Mouse (Mus musculus) cerebellum, adult 18-20 months (tissue): ENCODE measurements around the gene Stab2.
A peak's percentile ranks its signal among the peaks of the same experiment; 100 is the strongest.

ENCODE experiments used
- DNase-seq, 2 experiments: peaks; one replicate each; pipeline ENCODE4 v3.0.0; 2021

Stab2 gene

DNA sequence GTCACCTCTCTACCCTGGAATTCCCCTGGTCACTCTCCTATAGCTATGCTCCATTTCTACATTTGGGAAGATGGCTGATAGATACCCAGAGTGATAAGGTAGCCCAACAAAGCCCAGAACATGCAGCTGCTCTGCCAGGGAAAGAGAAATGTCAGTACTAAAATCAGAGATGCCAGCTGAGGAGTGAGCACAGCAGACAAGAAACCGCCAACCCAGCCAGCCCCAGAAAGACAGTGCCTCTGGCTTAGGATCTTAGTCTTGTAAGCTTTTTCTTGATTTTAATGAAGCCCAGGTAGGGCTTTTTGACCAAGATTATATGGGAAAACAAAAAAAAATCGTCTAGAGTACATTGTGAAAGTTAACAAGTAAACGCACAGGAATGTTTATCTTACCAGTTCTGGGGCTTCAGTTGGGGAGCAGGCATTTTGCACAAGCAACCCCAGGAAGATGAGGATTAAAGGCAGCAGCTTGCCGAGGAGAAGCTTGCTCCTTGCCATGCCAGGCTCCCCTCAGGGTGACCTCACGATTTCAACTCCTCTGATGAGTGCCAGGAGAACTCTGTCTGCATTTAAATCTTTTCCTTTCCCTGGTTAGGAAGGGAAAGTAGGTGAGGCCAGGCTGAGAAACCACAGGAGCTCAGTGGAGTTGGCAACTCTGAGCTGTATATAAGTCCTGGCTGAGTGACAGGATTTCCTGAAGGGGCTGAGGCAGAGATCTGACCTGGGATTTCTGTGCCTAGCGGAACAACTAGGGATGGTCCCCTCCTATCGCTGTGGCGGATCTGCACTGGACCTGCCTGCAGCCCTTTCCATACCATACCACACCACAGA is at the start of gene Stab2:
Stab2 (minus strand) TSS at position 641 of the 830 bp plus-strand sequence.
- peak; percentile 3 to 7 for DNase-seq

DNA sequence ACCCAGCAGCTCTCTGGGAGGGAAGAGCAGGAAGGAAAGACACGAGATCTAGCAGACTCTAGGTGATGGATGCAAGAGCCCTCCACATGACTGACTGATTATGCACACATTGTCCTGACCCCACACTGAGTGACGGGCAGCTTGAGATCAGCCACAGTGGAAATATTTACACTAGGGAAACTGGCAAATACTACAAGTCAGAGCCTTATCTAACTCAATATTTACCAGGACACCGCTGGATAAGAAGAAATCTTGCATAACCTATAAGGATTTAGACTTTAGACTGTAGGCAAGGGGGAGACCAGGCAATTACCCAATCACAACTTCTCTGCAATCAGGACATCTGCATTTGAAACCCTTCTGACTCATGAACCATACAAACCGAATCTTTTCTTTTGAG is 43.9 kb upstream of the Stab2 start:
- no peak for DNase-seq

DNA sequence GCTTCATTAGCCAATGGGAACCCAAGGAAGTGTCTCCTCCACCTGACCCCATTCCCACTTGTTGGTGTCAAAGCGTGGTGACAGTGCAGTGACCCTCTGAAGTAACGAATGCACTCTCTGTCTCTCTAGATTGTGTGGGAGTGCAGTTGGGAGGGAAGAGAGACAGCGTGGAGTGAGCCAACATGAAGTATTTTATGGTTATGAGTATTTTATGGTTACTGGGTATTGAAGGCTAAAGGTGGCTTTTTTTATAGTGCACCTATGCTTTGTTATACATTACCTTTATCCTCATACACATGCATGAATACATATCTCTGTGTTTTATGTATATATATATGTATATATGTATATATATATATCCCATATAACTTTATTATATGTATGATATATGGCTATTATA is 41.4 kb upstream of the Stab2 start:
- DNase-seq: no peak

DNA sequence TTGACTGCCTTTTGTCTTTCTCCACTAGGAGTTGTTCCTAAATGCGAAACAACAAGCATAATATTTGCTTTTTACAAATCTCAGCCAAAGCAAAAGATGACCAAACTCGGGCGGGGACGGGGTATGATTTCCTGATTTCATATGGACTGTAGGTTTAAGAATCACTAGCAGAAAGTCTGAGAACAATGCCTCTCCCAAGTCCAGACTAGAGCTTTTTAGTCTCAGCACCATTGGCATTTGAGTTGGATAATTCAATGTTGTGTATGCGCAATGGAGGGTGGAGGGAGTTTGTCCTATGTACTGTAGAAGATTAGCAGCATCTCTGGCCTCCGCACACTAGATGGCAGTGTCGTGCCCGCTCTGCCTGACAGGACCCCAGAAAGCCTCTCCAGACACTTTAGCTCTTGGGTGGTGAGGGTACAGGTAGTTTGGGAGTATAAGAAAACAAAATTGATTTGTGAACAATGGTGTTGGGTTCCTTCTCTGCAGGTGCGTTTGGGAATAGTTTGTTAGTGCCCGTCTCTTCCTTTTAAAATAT is 39.2 kb upstream of the Stab2 start:
- no peak for DNase-seq

DNA sequence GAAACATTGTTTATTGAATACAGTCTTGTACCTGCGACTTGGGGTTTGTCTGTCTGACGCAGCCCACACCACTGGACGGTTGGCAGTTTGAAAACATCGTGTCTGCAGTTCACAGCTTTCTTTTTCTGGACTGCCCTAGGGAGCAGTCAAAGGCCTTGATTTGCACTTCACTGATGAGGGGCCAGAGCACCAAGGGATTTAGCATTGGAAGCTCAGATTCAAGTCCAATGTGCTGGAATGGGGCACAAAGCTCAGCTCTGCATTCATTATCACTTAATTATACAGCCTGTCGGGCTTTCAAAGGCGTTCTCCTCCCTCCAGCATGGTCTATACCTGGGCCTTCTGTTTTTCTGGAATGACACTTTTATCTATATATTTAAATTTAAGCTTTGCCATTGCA is 38.6 kb upstream of the Stab2 start:
- no peak for DNase-seq

DNA sequence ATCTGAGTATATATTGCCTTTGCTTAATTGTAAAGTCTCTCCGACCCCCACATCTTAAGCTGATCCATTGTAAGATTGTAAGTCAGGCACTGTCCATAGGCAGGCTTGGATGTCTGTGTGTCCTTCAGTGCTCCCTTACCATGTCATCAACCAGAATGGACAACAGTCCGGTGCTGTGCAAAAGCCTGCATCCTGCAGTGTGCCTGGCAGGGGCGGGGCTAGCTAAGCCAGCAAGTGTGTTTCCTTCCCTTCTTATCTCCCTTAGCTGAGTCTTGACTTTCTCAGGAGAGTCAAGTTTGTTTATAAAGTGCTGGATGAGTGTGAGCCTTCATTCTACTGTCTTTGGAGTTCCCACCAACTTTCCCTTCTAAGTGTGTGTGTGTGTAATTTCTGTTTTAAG is 37.4 kb upstream of the Stab2 start:
- no peak for DNase-seq

DNA sequence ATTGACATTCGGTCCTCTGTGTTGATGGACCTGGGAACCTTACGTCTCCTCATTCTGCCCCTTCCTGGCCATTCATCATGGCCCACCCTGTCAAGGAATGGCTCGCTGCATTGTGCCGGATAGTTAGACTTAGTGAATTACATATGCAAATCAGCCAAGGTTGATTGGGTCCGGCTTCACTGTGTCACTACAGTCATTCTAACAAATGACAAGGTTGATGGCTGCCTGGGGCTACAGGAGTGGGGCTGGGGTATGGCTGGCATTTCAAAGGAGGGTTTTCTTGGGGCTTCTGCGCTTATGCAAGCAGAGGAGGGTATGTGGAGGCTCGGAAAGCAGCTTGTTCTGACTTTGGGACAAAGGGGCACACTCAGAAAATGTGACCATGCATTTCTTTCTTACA is 33.4 kb upstream of the Stab2 start:
- DNase-seq: no peak

DNA sequence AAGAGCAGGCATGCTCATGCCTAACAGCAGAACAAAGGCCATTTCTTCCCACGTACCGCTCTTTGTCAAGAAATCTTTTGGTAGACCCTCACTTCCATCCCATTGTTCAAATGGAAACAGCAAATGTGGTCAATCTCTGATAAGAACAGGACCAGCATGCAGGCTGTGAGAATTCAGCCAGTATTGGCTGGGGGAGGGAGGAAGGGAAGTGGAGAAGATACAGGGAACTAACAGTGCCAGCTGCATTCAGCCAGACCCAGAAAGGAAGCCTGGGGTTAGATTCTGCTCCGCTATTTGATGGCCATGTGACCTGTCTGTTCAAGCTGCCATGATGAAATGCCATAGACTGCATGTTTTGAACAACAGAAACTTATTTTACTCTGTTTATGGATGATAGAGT is 32.0 kb upstream of the Stab2 start:
- DNase-seq: no peak

DNA sequence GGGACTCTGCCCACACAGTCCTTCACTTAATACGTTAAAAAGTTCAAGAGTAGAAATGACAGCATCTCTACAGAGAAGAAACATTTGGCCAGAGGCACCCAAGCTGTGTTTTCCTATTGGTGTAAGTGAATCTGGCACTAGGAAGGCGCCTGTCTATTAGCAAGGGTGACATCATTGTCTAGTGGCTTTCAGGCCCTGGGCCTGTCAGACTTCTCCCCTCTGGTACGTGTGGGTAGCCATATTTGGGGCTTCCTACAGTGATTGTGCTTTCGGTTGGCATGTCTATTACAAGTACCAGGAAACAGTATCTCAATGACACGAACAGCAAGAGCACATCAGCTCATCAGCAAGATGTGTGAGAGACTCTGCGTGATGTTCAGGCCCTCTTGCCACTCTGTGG is 31.5 kb upstream of the Stab2 start:
- DNase-seq: no peak

DNA sequence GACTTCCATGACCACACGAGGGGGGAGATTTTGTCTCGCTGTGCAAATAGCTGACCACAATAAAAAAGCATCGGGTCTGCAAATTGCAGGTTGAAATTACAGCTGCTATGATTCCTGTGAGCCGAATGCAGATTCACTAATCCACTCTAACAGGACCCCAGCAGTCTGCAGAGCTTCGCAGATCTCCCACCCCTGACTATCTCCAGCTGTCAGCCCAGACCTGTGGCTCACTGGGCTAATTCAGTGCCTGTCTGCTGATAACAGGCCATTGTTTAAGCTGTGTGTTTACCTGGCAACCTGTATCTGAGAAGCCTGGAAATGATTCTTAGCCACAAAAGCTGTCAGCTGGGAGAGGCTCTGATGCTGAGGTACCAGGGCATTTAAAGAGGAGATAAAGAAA is 29.2 kb upstream of the Stab2 start:
- no peak for DNase-seq

DNA sequence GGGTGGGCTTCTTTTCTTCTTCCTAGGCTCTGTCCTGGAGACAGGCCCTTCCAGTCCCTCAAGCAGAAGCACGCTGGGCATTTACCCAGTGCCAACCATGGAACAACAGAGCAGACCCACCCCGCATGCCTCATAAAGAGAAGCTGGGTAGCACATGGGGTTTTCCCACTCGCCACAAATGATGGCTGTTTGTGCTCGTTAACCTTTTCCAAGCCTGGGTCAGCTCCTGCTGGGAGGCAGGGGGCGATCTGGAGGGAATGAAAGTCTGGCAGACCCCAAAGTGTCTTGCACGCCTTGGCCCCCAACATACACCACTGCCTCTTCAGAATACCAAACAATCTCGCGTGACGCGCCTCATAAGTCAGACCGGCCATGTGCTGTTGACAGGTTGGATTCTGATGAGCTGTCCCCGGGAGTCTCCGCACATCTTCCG is 28.5 kb upstream of the Stab2 start:
- DNase-seq: no peak

DNA sequence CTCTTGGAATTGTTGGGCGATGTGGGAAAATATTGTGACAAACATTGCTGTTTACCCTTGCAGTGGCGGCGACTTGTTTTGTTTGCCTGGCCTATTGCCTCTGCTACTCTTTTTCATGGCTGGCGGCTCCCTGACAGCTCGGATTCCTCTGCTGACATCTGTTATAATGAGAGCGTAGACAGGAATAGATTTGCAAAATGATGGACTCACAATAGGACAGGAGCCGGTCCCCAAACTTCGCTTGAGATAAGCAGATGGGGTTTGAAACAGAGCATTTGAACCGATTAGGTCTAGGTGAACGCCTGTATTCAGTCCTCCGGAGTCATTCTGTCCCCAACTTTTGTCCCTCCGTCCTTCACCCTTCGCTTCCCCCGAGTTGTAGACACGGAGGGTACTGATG is 28.0 kb upstream of the Stab2 start:
- DNase-seq: no peak

DNA sequence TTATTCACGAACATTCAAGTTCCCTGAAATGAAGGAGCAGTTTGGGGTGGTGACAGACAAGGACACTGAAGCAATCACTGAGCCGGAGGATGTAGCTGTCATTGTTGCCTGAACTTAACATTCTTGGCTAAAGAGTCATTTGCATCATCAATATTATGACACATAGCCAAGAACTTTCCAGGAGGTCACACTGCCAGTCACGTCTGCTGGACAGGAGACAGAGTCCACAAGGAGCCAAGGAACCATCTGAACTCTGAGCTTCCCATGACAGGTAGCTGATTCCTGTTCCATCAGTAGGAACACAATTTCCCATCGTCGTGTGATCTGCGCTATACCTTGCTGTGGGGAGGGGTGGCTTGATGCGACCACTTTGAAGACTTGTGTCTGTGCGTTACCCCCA is 24.9 kb upstream of the Stab2 start:
- DNase-seq: no peak

DNA sequence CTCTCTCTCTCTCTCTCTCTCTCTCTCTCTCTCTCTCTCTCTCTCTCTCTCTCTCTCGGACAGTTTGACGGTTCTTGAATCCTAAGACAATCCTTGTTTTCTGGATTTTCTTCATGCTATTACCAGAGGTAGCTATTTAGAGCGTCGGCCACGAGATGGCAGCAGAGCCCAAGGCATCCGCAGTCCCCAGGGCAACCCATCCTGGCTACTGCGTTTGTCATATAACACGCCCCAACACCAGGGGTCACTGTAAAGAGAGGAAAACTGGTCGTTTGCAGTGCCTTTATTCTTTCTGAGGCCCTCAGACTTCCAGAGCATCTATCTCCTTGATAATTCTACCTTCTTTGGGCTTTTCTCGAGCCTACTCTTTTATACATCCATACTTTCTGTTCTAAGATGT is 17.1 kb upstream of the Stab2 start:
- peak; percentile 77 to 78 for DNase-seq

DNA sequence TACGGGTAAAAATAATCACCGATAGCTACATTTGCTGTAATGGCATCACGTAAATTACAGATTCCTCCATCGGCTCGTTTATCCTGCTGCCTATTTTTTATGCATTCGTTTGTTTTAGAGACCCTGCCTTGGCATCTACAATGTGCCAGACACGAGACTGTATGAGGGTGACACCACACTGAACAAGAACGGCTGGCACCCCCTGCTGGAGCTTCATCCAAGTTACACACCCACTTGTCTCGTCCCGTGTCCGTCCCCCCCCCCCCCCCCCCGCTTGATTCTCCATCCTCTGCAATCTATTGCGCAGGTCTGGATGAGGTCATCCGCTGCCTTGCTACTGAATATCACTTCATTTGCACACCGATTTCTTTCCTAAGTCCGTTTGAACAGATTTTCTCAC is 12.9 kb upstream of the Stab2 start:
- peak; percentile 41 to 54 for DNase-seq

DNA sequence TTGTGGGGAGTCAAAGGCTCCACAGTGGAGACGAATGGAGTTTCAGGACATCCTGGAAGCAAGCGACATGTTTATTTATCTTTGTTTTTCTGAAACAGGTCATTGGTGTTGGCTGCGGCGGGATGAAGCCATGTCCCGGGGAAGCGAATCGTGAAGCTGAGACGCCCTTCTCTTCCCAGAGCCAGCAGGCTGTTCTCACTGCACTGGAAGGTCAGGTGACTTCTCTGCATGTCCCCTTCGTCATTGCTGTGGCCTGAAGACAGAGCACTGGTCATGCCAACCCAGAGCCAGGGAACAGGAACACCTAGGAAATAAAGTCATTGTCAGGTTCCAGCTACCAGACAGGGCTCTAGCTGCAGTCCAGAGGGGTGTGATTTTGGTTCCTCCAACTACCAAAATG is 11.1 kb upstream of the Stab2 start:
- DNase-seq: no peak

DNA sequence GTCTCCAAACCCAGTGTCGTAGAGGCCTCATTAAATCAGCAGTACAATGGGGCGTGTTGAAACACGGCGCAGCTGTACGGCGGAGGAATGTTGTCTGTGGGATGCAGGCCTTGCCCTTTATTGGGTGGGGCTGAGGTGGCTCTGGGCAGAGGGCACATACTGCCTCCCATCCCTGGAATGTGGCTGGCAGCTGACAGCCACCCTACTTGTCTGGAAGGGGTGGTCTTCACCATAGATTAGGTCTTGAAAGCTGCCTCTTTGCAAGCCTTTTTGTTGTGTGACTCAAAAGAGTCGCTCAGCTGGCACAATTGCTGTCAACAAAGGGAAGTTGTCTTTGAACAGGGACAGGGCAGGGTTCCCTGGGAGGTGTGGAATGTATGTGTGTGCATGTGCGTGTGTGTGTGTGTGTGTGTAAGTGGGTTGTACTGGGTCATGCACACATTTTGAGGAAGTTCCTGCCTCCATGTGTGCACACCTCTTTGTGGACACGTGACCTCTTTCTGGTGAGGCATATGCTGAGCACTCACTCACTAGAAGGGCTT is 8.4 kb upstream of the Stab2 start:
- DNase-seq: no peak

DNA sequence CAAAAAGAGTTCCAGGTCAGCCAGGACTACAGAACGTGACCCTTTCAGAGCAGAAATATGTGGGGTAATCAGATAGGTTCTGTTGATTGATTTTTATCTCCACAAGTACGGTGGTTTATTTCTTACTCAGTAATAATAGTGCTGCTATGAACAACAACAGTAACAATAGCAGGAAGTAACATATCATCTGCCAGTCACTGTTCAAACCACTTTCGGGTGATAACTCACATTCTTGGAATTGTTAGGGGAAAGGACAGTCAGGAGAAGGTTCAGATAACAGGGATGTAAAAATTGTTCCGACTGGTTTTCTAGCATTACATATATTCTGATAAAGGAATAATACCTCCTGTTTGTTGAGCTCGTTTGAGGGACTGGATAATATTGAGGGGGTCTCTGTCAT is 7.6 kb upstream of the Stab2 start:
- DNase-seq: no peak

DNA sequence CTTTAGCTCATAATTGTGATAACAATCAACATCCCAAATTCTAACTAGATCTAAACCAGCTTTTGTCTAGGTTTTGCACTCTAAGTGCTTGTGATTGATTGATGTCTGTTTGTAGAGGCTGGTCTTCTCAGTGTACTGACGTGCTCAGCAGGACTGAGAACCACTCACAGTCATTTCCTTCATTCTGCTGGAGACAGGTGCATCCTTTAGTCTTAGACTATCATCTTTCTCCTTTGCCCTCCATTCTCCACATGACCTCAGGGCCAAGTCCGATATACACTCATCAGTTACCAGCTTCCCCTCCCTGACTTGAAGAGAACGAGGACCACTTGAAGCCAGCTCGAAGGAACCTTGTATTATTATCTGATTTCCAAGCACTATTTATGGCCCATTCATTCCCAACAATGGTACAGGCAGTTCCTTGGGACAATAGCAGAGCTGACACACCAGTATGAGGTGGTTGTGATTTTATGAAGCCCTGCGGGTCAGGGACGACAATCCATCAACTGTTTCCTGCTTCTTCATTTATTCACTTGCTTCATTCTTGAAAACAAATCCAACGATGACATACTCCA is 6.7 kb upstream of the Stab2 start:
- DNase-seq: no peak

DNA sequence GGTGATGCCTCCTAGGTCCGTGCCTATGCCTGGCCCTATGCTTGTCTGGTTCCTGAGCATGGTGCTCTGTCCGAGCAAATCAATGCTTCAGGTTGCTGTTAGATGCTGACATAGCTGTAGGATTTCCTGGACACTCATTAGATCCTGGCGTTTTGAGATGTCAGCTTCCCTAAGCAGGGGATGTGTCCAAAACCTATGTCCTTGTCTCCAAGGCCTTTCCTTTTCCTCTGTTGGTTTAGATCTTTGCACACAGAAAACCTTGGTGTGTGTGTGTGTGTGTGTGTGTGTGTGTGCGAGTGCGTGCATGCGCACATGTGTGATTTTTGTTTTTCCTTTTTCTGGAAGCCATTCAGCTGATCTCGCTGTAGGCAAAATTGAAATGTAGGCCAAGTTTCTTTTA is 4.3 kb upstream of the Stab2 start:
- DNase-seq: no peak

DNA sequence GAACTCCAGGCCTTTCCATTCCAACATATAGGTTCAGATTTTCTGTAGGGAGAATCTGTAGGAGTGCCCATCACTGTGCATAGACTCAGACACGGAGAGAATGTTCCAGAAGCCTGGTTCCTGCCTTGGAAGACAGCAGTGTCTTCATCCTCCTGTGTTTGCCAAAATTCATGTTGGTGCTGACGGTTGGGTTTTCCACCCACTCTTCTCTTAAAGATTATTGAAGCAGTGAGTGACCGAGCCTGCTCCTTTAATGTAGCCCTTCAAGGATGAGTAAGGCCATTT is 332 bp upstream of the Stab2 start:
- no peak for DNase-seq

DNA sequence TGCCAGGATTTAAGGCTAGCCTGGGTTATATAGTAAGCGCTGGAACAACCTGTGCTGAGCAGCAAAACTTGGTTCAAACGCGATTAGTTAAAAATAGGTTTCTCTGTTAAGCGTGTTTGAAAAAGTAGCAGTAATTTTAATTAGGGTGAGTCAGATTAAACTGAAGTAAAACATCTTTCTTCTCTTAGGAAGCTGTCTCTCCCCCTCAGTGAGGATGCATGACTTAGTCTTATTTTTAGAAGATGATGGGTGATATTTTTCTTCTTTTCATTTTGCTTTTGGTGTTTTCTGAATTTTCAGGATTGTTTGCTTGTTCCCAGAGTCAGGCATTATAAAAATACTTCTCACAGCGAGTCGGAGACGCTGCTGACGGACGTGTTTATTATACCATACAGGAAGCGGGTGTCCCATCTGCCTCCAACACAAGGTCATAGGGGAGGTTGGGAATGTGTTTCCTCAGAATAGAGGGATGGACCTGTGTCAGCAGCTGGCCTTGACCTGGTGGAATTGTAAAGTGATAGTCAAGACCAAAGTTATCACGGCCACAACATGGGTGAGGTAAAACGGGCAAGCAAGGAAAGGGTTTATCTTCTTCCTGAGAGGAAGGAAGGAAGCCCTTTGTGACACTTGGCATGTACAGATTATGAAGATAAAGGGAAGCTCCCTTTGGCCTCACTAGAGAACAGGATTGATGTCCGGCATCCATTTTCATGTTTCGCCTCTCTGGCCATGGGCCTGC is 15.4 kb downstream of the Stab2 start:
- no peak for DNase-seq

DNA sequence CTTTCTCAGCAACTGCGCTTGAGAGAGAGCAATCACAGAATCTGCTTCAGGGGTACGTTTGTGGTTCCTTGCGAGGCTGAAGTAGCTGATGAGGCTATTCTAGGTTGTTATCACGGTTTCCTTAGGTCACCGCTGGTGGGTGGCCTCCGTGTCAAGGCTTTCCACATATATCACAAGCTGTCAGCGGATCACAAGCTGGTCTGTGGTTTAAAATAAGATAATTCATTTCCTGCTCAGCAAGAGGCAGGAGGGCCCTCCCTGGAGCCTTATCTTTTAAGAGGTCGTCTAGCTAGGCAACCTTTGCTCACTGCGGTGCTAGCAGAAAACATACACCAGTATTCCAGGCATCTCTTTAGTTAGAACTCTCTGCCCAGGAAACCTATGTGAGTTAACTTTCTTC is 17.2 kb downstream of the Stab2 start:
- DNase-seq: no peak

DNA sequence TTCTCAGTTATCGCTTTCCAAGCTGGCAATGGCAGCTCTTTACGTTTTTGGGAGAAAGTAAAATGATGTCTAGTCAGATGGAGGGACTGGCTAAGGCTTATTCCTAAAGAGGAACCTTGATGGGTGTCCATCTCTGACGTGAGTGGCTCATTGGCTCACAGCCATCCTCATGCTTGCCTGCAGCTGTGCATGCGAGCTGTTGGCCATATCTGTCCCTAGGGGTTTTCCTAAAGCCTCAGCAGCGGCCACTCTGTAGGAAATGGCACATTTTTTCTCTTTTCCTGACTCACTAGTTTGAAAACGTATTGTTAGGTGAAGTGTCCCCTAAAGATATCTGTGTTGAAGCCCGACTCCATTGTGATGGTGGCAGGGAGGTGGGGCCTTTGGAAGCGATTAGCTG is 18.0 kb downstream of the Stab2 start:
- DNase-seq: no peak
